Mouse (Mus musculus) erythroblast, embryonic 14.5 days (primary cell): ENCODE results near the gene Gm5737.

Experiments used
- GATA1 ChIP-seq: IDR thresholded peaks from 2 replicates; pipeline ENCODE4 v1.6.1; 2012; ENCODE audit warnings: low read length, inconsistent platforms, mixed read lengths
- TAL1 ChIP-seq: IDR thresholded peaks from 3 replicates; pipeline ENCODE4 v1.6.1; 2012; ENCODE audit warnings: low read length, inconsistent platforms, mixed read lengths

GRCm38 (mm10) chr7:120811834-120812415, at the start of gene Gm5737:
- TF ChIP-seq TAL1 (no peak), GATA1 (no peak)
